Mouse (Mus musculus): ENCODE results near the gene Tyw5.

DNA sequence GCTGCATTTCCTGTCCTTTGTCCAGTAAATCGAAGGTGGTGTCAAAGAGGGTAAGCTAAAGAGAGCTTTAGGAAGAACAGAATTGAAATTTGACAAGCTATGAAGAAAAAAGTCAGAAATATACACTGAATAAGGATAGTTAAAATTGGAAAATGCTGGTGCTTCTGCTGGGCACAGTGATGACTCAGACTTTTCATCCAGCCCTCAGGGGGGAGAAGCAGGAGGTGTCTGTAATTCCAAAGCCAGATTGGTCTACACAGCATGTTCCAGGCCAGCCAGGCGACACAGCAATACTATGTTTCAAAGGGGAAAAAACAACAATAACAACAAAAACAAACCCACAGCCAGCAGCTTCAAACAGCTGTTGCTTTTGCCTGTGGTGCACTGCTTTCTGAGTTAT lies 6.5 kb upstream of the Tyw5 start:
- TF ChIP-seq CTCF (IDR thresholded peaks at IDR 0.05; ENCODE audit: low read depth) (no peak), EP300 (IDR thresholded peaks at IDR 0.05; ENCODE audit: low read depth) (no peak)

Data from liver, postnatal 0 days (tissue).